Mouse (Mus musculus) lung, postnatal 14 days (tissue): ENCODE results near the gene Lekr1.

Experiments used
- DNase-seq: peaks from one replicate; pipeline ENCODE4 v3.0.0; 2021

Gene Lekr1

DNA sequence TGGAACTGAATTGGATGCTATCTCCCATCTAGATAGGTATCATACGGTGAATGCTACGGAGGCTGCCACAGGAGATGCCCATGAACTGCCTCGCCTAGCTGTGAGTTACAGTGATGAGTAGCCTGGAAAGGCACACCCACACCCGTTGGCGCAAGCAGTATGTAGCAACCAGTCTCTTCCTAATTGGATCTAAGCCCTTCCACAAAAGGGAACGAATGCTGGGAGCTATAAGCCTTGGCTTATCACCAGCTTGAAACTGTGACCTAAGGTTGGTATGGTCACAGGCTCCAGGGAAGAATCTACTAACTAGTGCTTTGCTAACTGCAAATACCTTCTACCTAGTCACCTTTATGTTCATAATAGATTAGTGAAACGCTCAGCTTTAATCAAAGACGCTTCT is 175.1 kb downstream of the Lekr1 start:
- DNase-seq: no peak

DNA sequence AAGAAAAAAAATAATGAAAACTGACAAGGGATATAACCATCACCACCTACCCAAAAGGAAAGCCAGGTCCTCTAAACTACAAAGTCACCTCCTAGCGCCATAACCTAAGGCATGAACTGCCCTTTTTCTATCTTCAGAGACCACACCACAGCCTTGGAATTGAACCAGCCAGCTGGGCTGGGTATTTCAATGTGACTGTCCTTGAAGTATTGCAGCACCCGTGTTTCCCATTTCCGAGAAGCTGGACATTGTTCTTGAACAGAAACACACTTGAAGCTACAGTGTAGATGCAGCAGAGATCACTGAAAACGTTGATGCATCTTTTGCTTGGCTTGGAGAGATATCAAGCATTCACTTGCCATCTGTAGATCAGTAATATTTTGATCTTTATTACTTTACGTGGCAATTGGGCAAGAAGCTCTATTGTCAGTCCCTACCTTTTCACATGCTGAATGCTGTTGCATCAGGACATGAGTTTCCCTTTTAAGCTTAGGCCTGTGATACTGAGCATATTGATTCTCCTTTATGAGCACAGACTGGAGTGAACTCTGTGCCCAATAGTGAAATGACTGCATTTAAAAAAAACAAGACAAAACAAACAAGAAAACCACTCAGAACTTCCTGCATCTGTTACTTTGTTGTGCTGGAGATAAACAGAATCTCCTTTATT is 176.6 kb downstream of the Lekr1 start:
- no peak for DNase-seq

DNA sequence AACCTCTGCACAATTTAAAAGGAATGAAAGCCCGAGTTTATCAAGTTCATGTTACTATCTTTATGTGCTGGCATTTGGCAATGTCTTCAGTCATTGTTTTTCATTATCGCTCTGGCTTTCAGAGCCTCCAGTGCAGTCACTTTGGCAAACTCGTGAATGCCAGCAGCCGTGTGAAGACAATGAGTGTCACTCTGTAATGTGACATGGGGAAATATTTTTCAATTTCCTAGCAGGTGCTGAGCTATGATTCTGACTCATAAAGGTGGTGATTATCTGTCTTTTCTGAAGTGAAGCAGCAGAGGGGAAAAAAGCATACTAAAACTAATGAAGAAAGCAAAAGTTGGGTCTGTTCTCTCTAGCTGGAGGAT is 177.1 kb downstream of the Lekr1 start:
- no peak for DNase-seq

DNA sequence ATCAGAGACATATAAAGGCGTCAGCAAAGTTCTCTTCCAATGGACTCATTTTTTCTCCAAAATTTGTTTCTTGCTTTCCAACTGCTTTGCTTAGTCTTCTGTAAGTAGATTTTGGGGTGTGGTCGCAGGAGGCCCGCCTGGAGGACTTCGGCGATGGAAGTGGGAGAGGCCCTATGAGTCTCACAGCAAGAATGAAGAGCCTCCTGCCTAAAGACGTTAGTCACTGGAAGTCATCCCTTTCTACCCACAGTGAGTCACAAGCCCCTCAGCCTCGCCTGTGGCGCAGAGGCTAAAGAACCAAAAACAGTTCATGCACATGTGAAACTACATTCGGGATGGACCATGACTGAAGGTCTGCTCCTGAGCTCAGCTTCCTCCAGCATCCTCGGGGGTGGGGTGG is 178.3 kb downstream of the Lekr1 start:
- no peak for DNase-seq

DNA sequence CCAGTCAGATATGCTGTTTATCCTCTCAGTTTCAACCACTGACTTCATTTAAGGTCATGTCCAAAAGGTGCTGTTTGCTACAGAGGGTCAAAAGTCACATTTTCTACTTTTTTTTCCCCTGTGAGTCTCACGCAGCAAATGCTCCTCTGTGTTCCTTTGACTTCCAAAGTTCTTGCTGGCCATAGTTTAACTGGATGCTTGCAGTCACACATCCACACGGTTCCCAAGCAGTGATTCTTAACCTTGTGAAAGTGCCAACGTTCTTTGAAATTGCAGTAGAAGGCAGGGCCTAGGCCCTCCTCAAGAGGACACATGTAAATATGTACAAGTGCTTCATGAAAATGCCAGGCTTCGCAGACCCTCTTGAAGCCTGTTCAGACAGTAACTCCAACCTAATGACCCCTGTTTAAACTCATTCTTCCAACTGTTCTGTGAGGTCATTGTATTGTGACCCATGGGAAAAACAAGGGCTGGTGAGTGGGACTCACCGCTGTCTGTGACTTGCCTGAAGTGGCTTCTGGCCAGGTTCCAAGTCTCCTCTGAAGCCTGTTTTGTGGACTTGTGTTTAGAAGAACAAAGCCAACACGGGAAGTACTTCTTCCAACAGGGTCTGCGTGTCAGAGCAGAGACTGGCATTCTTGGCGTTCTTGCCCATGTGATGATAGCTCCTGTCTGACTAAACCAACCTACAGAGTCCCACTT is 179.0 kb downstream of the Lekr1 start:
- DNase-seq: peak; percentile 78

DNA sequence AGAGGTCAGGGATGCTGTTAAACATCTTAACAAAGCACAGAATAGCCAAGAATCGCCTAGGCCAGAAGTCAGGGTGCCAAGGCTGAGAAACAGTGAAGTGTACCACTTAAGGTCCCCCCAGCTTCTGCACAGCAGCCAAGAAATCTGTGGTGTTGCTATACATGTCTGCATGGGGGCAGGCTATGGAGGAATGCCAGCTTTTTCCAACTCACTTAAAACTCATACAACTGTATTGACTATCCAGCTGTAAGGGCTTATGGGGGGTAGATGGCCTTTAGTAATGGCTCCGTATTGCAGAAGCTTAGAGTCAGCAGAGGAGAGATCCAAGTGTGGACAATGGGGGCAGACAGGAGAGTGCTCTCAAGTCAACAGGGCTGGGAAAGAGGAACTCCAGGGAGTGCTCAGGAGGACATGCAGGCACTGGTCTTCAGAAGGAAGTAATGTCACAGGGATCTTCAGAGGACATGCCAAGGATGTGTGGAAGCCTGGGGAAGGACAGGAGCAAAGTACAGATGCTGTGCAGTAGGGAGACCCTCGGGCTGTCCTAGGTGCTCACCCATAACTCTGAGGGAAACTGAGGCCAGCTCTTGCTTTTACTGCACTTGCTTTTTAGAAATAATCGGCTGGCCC is 181.2 kb downstream of the Lekr1 start:
- DNase-seq: no peak

DNA sequence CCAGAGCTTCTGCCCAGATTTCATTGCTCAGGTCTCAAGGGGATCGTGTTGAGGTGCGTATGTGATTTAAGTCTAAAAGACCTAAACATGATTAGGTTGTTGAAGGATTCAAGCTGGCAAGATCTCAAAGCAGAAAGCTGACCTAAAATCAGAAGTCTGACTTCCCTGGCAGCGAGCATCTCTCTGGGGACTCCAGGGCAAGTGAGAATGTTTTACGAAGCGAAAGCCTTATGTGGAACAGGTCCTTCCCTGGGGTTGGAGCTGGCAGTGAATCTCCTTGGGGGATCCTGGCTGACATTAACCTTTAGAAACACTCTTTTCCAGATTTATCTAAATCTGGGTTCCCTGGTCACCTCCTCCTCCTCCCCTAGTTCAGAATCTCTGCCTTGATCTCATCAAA is 187.7 kb downstream of the Lekr1 start:
- DNase-seq: no peak

DNA sequence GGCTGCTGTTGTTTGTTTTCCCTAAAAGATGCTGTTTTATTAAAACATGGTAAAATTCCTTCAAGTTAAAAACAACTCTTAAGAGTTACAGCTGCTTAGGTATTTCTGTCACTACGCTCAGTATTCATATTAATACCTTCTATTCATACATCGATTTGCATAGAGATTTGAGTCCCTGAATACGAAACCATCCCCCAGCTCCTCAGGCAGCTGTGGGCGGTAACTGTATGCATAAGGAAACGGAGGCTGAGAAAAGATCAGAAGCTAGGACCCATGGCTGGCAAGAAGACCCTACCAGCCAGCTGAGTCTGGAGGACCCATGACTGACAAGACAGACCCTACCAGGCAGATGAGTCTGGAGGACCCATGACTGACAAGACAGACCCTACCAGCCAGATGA is 189.5 kb downstream of the Lekr1 start:
- DNase-seq: no peak

DNA sequence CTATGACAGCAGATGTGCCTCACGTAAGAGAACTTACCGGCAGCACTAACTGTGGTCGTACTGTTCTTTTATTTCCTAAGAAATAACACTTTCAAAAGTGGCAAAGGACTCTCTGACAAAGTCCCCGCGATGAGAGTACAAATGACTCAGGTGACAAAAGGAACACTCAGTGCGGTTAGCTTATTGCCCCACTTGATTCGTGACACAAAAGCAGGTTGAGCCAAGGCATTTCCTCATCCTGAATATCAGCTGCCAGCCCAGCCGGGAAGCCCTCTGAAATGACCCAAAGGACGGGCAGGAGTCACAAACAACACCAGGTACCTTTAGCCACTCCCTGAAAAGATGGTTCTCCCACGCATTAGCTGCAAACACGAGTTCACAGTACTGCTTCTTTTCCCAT is 192.1 kb downstream of the Lekr1 start:
- DNase-seq: peak; percentile 15

DNA sequence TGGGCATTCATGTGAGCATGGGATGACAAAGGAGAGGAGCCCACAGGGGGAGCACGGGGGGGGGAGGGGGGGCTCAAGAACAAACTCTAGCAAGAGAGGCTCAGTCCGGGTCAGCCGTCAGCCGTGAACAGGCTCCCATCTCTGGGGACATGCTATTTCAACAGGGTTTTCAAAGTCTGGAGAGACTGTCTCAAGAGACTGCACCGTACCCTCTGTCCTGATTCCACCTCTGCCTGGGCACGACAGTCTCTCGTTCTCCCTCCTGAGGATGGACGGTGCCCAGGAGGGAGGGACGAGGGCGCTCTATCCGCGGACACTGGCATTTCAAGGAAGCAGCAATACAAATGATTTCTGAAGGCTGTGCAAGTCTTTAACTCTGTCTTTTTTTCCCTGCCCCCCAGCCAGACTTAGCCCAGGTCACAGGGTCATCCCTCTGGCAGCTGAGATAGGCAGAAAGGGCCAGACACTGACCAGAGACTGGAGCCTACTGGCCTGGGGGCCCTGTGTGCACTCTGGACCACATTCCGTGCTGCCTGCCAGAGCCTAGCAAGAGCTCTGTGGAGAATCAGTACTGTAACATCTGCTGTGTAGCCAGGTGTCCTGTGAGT is 192.8 kb downstream of the Lekr1 start:
- no peak for DNase-seq

DNA sequence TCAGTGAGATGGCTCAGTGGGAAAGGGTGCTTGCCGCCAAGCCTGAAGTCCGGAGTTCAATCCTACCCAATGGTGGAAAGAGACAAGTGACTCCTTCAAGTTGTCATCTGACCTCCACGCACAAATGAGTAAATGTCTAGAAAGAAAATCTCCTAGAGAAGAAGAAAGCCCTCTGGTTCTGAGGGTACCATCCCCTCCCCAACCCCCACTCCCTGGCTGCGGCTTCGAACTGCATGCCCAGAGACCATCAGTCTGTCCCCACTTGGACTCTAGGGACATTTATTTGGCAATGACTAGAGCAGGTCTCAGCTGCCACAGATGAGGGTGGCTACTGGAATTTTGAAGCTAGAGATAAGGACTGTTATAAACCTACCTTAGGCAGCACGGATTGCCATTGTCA is 193.7 kb downstream of the Lekr1 start:
- no peak for DNase-seq

DNA sequence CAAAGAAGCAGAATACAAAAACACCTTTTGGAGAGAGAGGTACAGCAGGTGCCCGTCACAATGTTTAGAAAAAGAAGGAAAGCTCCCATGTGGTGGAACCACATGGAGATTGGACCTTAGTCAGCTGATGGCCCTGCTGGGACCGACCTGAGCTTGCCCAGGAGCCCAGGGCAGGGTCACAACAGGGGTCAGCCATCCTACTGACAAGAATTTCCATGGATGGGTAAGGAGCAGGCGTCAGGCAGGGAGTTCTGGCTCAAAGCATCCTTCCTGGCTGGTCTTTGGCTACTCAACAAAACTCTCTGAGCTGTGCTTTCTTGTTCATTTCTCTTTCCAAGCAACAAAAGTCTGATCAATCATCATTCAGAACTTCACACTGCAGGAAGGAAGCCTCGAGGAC is 194.9 kb downstream of the Lekr1 start:
- no peak for DNase-seq

DNA sequence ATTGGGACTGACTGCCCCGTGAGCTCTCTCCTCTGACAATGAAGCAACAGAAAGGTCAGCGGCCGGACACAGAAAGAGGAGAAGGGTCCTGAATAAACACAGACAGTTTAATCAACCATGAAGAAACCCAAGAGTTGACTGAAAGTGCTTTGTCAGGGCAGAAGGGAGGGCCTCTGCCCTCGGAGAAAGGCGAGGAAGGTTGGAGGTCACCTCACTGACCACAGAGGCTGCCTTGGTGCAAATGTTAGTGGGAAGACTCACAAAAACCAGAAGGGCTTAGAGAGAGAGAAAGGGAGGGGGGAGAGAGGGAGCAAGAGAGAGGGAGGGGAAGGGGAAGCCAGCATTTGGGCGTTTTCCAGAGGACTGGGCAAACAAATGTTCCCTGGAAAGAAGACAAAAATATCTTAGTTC is 195.4 kb downstream of the Lekr1 start:
- peak; percentile 21 for DNase-seq

DNA sequence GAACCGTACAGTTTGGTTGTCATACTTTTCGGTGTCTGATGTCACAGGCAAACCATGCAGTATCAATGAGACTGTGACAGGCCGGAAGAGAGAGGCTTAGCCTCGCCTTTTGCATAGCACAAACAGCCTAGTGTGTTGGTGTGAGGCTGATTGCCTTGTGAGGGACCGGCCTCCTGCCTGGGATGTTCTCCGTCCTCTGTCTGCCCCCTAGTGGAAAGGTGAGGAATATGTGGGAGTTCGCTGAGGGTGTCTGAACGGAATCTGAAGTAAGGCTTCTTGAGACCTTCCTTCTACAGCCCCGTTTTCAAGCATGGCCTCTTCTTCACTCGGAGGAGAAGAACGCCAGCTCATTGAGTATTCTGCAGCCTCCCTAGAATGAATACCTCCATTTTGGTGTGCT is 197.3 kb downstream of the Lekr1 start:
- DNase-seq: peak; percentile 84

DNA sequence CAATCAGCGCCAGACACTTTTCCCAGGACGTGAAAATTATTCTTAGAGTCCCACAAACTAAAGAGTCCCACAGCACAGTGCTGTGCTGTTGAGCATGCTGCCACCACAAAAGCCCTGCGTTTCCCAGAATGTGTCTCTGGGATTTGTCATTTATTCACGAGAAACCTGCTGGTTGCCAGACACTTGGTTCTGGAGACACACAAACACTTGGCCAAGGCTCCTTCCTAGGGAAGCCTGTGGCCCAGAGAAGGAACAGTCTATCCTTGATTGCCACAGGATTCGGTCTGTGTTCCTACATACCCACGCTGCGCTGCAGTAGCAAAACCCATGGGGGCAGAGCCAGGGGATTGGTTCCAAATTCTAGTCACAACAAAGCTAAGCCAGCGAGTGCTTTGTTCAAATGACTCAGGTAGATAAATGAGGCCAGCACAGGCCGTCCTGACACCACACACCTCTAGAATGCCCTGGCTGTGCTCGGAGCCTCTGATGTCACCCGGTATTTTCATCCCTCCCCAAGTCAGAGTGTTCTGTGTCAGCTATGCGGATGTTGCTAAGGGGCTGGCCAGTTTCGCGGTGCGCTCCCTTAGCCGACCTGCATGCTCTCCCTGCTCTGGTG is 197.8 kb downstream of the Lekr1 start:
- DNase-seq: no peak

DNA sequence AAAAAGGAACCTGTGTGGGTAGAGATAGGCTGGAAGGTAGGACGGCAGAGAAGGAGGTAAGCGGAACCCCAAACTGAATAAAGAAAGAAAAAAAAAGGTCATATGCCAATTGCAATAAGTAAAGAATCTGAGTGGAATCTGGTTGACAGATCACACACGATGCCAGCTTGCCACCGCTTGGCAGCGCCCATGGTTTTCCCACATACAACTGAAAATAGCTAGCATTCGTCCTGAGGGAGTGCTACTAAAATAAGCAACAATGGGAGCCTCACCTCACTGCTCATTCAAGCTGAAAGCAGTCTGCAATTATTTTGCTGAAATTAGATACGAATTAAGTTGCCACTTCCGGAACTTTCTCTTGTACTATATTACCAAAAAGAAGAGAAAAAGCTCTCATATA is 202.9 kb downstream of the Lekr1 start:
- DNase-seq: no peak

DNA sequence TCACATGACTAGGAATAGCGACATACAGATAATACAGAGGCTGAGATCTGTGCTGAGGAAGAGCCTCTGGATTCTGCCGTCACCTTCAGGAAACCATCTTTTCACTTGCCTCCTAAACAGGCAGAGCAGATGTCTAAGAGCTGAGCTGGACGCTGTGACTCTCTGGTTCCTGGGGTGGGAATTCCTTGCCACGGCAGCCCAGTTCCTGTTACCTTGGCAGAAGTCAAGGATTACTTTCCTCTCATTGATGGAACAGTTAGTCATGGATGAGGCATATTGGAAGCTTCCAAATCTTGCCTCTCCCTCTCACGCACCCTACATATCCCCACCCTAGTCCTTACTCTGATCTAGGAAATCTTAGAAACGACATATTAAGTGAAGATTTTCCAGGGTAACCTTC is 203.7 kb downstream of the Lekr1 start:
- no peak for DNase-seq

DNA sequence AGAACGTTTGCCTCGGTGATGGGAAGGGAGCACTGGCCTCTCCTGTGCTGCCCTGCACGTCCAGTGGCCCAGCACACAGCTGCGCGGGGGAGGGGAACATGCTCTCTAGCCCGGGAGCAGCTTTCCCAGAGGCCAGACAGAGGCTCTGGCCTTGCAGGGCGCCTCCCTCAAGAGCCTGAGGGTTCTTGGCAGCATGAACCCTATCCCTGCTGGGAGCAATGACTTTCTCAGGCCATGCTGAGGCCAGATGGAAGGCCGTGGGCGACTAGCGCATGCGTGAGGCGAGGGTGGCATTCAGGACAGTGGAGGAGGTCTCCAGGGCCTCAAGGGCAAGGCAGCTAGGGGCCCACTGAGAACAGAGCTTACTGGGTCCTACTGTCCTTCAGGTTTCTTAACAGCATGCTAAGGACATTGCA is 205.2 kb downstream of the Lekr1 start:
- peak; percentile 57 for DNase-seq

DNA sequence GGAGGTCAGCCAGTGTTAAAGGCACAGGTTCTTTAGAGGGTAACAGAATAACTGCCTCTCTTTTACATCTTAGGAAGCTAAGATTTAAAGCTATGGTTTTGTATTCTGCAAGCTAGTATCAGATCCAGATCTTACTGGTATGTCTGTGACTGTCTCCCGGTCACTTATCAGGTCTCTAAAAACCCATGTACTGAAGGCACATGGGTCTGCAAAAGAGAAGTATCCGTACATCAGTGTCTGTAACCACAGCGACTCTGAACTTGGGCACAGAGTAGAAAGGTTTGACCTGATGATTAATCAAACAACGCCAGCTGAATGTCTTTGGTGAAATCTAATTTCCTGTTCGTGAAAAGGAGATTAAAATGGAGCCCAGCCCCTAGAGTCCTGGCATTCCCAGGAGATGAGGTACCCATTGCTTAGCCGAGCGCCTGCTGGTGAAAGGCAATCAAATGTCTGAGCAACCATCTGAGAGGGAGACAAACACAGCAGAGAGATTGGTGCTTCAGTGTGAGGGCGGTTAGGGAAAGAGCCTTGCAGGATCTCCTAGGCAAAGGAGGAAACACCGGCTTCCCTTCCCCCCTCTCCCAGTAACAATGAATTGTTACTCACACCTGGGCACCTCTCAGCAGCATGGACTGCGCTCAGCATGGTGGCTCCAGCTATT is 205.7 kb downstream of the Lekr1 start:
- DNase-seq: no peak

DNA sequence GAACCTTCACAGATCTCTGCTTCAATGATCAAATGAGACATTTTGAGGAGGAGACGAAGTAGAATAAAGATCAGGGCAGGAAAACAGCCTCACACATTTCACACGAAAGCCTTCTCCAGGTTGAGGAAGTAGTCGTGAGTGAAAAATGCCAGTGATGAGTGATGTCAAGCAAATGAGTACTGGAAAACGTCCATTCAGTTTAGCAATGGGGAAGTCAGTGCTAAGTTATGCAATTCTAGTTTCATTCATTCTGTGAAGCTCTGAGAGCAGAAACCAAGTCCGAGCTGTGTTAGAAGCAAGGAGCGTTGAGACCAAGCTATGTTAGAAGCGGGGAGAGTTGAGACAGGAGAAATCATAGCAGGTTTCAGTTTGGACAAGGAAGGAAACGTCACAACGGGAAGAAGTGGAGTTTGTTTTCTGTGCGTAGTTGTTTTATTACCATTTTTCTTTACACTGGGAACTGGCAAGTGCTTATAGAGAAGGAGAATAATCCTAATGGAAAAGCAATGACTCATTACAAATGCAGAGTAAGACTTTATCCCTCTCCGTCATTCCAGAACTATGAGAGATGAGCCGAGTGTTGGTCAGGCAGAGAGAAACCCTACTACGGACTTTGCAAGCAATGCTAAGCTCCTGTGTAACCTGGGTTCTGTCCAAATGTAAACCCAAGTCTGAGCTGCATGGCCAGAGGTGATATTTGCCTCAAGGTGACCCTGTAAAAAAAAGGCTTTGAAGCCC is 207.2 kb downstream of the Lekr1 start:
- DNase-seq: no peak
